Mouse (Mus musculus): ENCODE results near the gene 1700010B08Rik. TPM values are rescaled to one million over a fixed set of nuclear protein-coding genes. Genes with fewer than 3 reads are reported as not detected.
A peak's percentile ranks its signal among the peaks of the same experiment; 100 is the strongest.

1700010B08Rik gene
- total RNA-seq, 2 experiments from 2014 or later: not detected

DNA sequence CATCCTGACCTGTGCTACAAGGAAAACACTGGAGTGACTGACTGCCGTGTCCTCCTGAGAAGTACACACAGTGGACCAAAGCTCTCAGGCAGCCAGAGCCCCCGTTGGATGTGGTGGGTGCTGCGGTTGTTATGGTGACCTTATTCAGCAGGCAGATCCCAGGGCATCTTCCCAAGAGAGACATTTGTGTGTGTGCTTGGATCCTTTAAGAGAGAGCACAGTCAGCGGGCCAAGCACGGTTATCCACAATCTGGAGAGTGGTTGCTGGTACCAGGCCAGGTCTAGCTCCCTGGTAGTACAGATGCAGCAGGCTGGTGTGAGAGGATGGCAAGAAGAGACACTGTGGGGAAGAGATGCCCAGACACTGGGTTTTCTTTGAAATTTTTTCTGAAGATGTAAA lies 2.2 kb upstream of the 1700010B08Rik start:
- peak; percentile 26 to 35 for DNase-seq (ENCODE audit: low spot score in 2 of 2)

- DNase-seq (ENCODE audit: low spot score in 2 of 2): no peak
Observed at GRCm38 (mm10) chr2:173722251-173722857, 3.1 kb downstream of the 1700010B08Rik start.

GRCm38 (mm10) chr2:173724382-173724781 lies 5.2 kb downstream of the 1700010B08Rik start:
- no peak for DNase-seq (ENCODE audit: low spot score in 2 of 2)

DNA sequence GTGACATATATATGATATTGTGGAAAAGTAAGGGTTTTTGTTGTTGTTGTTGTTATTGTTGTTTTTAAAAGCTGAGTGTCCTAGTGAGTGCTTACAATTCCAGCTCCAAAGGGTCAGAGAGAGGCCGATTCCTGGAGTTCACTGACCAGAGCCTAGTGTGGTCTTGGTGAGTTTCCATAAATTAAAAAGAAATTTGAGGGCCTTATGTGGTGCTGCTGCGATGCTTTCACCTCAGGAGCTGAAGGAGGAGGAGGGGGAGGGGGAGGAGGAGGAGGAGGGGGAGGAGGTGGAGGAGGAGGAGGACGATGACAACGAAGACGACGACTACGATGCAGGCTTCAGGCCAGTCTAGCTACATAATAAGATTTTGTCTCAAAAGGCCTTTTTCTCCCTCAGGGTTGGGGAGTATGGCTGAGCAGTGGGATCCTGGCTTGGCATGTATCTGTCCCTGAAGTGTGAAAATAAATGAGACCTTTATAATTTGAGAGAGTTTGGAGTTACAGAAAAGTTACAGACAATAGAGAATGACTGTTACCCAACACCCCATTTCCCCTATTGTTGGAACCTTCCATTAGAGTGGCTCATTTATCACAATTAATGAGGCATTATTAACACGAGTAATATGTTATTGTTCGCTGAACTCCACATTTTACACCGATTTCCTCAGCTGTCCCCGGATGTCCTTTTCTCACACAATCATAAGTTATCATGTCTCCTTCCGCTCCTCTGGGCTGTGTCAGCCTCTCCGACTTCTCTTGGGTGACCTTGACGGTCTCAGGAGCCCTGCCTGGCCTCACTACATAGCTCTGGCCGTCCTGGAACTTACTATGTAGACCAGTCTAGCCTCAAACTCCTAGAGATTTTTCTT lies 6.0 kb downstream of the 1700010B08Rik start:
- no peak for DNase-seq (ENCODE audit: low spot score in 2 of 2)

GRCm38 (mm10) chr2:173725819-173726218 lies 6.6 kb downstream of the 1700010B08Rik start:
- no peak for DNase-seq (ENCODE audit: low spot score in 2 of 2)

- DNase-seq (ENCODE audit: low spot score in 2 of 2): peak in 1 of 2 experiments; percentile 38
Observed at GRCm38 (mm10) chr2:173730444-173730966, 11.3 kb downstream of the 1700010B08Rik start.

DNA sequence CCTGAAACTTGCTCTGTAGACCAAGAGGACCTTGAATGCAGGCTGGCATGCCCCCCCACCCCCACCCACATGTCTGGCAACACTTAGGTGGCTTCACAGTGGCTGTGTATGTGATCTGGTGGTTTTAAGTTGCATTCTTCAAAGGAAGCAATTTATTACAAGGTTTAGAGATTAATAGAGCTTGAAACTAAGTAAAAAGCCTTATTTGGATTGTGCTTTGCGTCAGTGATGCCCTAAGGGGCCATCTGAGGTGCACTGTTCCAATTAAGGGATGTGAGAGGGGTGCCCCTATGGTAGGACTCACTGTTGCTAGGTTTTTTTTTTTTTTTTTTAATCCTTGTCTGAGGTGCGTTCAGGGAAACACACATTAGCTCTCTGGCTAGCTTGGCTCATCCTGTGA lies 15.2 kb downstream of the 1700010B08Rik start:
- DNase-seq (ENCODE audit: low spot score in 2 of 2): no peak

DNA sequence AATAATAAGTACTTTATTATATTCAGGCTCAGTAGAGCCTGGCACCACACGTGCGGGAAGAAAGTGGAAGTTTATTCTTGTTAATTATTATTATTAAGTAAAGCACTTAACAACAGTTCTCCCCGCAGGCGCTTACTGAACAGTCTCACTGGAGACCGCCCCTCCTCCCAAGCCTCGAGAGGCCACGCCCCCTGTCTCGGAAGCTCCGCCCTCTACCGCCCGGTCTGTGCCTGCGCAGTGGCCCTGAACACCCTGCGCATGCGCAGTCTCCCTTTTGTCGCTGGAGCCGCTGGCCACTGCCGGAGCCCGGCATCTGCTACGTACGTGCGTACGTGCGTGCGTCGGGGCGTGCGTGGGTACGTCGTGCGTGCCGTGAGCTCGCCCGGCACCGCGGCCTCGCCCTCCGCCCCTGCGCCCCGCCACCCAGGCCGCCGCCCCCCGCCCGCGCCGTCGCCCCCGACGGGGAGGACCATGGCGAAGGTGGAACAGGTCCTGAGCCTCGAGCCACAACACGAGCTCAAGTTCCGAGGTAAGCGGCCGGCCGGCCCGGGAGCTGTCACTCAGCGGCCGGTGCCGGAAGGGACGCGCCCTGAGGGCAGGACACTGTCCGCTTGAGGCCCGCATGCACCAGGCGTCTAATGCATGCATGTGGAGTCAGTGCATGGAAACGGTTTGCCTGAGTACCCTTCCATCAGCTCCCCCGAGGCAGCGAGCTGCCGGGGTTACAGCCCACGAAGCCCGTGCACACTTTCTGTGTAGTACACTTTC lies 18.2 kb downstream of the 1700010B08Rik start, which contains the start of gene Vapb:
TSS of gene Vapb (plus strand) at position 290 of the 768 bp plus-strand sequence.
- peak; percentile 99 for DNase-seq (ENCODE audit: low spot score in 2 of 2)

- no peak for DNase-seq (ENCODE audit: low spot score in 2 of 2)
Observed at GRCm38 (mm10) chr2:173738232-173738631, 19.0 kb downstream of the 1700010B08Rik start.

- no peak for DNase-seq (ENCODE audit: low spot score in 2 of 2)
Observed at GRCm38 (mm10) chr2:173739107-173739506, 19.9 kb downstream of the 1700010B08Rik start.

DNA sequence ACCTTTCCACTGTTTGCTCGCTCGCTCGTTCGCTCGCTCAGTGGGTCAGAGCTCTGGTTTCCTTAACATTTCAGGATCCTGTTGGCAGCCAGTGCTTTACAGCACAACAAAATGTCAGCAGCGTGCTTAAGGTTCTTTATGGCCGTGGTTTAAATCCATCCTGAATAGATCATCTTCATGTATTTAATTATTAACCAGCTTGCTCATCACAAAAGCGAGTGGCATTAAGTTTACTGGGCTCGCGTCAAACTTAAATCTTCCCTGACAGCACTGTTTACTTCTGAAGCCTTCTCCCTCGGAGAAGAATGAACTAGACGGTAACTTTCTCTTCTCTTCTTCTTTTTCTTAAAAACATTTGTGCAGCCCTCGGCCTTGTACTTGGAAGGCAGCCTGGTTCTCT lies 22.9 kb downstream of the 1700010B08Rik start:
- no peak for DNase-seq (ENCODE audit: low spot score in 2 of 2)

GRCm38 (mm10) chr2:173742744-173743143 lies 23.5 kb downstream of the 1700010B08Rik start:
- DNase-seq (ENCODE audit: low spot score in 2 of 2): no peak

- DNase-seq (ENCODE audit: low spot score in 2 of 2): no peak
Observed at GRCm38 (mm10) chr2:173744070-173744815, 25.0 kb downstream of the 1700010B08Rik start.

GRCm38 (mm10) chr2:173748961-173749659 lies 29.9 kb downstream of the 1700010B08Rik start:
- no peak for DNase-seq (ENCODE audit: low spot score in 2 of 2)

GRCm38 (mm10) chr2:173755433-173756144 lies 36.4 kb downstream of the 1700010B08Rik start:
- DNase-seq (ENCODE audit: low spot score in 2 of 2): no peak

DNA sequence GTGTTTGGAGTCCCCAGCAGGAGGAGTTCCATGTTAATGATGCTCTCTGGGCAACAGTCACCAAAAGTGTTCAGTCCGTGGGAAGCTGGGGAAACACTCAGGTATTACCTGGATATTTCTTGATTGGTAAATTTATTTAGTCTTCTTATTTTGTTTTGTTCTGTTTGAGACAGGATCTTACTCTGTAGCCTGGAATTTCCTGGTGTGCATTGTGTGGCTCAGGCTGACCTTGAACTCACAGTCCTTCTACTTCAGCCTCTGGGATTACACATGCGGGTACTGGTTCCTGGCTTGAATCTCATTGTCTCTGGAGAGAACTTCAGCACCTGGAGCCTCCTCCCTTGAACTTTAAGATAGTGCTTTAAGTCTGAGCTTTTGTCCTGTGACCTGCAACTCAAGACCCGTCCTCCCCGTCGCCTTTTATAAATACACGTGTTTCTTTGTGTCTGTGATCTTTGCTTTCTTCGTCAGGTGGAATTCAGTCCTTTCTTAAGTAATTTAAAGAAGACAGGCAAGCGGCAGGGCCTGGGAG lies 38.5 kb downstream of the 1700010B08Rik start:
- no peak for DNase-seq (ENCODE audit: low spot score in 2 of 2)

- no peak for DNase-seq (ENCODE audit: low spot score in 2 of 2)
Observed at GRCm38 (mm10) chr2:173760607-173761006, 41.4 kb downstream of the 1700010B08Rik start.

GRCm38 (mm10) chr2:173764629-173765028 lies 45.4 kb downstream of the 1700010B08Rik start:
- DNase-seq (ENCODE audit: low spot score in 2 of 2): no peak

DNA sequence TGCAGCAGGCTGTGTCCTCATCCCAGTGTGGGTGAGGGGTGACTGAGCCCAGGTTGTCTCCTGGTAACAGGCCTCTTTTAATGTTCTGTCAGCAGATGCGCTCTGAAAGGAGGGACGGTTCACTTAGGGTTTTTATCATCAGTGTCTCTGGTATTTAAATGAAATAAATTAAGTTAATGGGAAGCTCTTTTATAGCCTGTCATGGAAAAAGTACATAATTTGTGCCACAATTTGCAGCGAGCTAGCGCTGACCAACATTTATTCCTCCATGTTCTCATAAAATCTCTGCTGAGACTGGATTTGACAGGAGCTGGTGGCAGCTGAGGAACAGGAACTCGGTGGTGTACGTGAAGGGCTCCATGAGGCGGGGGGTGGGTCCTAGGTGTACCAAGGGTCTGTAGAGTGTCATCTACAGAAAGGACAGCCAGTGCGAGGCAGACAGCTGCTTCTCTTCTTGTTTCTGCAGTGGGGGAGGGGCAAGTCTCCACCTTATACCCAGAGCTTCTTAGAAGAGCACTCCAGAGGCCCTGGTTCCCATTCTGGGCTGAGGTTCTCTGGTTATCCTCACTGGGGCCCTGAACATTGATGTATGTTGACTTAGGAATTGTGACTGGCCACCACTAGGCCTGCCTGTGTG lies 48.9 kb downstream of the 1700010B08Rik start:
- no peak for DNase-seq (ENCODE audit: low spot score in 2 of 2)

Measured in layer of hippocampus, postnatal 14 days (tissue).